27 mouse cellular contexts compared by ENCODE assay signal in the genomic region with DNA sequence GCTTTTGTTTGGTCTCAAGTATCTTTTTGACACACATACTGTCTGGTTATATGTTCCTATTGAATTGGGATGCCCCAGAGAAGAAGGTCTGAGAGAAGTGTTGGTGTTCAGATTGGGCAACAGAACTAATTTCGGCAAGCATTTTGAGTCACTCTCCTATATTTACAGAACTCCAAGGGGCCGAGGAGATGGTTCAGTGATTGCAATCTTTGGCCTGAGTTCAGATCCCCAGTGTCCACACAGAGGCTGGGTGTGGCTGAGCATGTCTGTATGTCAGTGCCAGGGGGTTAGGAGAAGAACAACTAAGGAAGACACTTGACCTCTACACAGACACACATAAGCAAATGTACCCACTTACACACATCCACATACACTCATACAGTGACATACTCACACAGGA.
"Had no signal": no experiment of that assay in that cellular context is flagged by ENCODE, and none has a peak within 500 bp of the region (broad histone marks: within the 10 kb centered on the region; RNA-seq: fewer than 3 reads in every experiment).

No protein-coding gene starts in this region.

- DNase-seq: gastrocnemius, postnatal 14 days; gastrocnemius, postnatal 36 days; heart, adult 11 months; heart, adult 2 months; heart, postnatal 14 days; heart, postnatal 36 days; kidney, adult 11 months; kidney, adult 2 months; kidney, adult 9 months; kidney, postnatal 14 days; kidney, postnatal 36 days; layer of hippocampus, adult 9-11 months; layer of hippocampus, postnatal 36 days; left cerebral cortex, postnatal 4 days; liver, embryonic 13.5 days had no signal

- H3K9ac ChIP-seq: heart, embryonic 13.5 days; heart, embryonic 15.5 days; hindbrain, embryonic 13.5 days; hindbrain, embryonic 15.5 days; kidney, embryonic 15.5 days; limb, embryonic 13.5 days; limb, embryonic 15.5 days; liver, embryonic 13.5 days had no signal

- H3K9me3 ChIP-seq: heart, embryonic 13.5 days; heart, embryonic 15.5 days; hindbrain, embryonic 13.5 days; hindbrain, embryonic 15.5 days; kidney, embryonic 15.5 days; limb, embryonic 13.5 days; limb, embryonic 15.5 days; liver, embryonic 13.5 days had no signal

- H3K36me3 ChIP-seq: heart, embryonic 13.5 days; heart, embryonic 15.5 days; hindbrain, embryonic 13.5 days; hindbrain, embryonic 15.5 days; kidney, embryonic 15.5 days; limb, embryonic 13.5 days; limb, embryonic 15.5 days; liver, embryonic 13.5 days had no signal

- ATAC-seq: hindbrain, postnatal 0 days; intestine, embryonic 16.5 days had no signal

- H3K4me2 ChIP-seq: heart, embryonic 11.5 days; heart, embryonic 13.5 days; heart, embryonic 15.5 days; hindbrain, embryonic 13.5 days; hindbrain, embryonic 15.5 days; kidney, embryonic 15.5 days; limb, embryonic 13.5 days; limb, embryonic 15.5 days; liver, embryonic 11.5 days; liver, embryonic 13.5 days had no signal

- H3K4me1 ChIP-seq: heart, embryonic 15.5 days; hindbrain, embryonic 13.5 days; hindbrain, embryonic 15.5 days; kidney, embryonic 15.5 days; limb, embryonic 13.5 days; limb, embryonic 15.5 days; liver, embryonic 13.5 days had no signal

- H3K27me3 ChIP-seq: heart, embryonic 13.5 days; heart, embryonic 15.5 days; hindbrain, embryonic 13.5 days; hindbrain, embryonic 15.5 days; kidney, embryonic 15.5 days; limb, embryonic 13.5 days; limb, embryonic 15.5 days; liver, embryonic 13.5 days had no signal

- H3K4me3 ChIP-seq: heart, adult 2 months; heart, embryonic 13.5 days; heart, embryonic 15.5 days; hindbrain, embryonic 13.5 days; hindbrain, embryonic 15.5 days; kidney, embryonic 15.5 days; limb, embryonic 13.5 days; limb, embryonic 15.5 days; liver, embryonic 13.5 days had no signal

- H3K27ac ChIP-seq: heart, adult 2 months; heart, embryonic 13.5 days; heart, embryonic 15.5 days; hindbrain, embryonic 13.5 days; hindbrain, embryonic 15.5 days; hindbrain, postnatal 0 days; kidney, embryonic 15.5 days; kidney, postnatal 0 days; limb, embryonic 13.5 days; limb, embryonic 15.5 days; liver, embryonic 13.5 days had no signal
